Mouse (Mus musculus) hematopoietic stem cell, adult 5-6 weeks (primary cell): ENCODE results near the gene Mgat4b. TPM values are rescaled to one million over a fixed set of nuclear protein-coding genes. Genes with fewer than 3 reads are reported as not detected.

Source experiments
- ATAC-seq, 2 experiments: fragments of 125-278 bp in 1 of 2; replicated peaks in 1 of 2; 2 replicates each; pipeline ENCODE4 v1.8.0; 2016 to 2017; ENCODE audit warnings: inconsistent platforms in 2 of 2, mild to moderate bottlenecking in 2 of 2, moderate number of reproducible peaks in 2 of 2, low read depth in 1 of 2, moderate TSS enrichment in 1 of 2; ENCODE audit not compliant: low FRiP score in 2 of 2, poor library complexity in 2 of 2, severe bottlenecking in 2 of 2, insufficient read depth in 1 of 2, low TSS enrichment in 1 of 2
- total RNA-seq: library from RNA; stranded (forward); fragments of 172-1452, 232-1000 nt; gene quantifications from 2 replicates; pipeline ENCODE4 v1.2.3, GENCODE M21; 2017

Gene Mgat4b
- total RNA-seq, 1 experiment from 2014 or later: 17.0 TPM

DNA sequence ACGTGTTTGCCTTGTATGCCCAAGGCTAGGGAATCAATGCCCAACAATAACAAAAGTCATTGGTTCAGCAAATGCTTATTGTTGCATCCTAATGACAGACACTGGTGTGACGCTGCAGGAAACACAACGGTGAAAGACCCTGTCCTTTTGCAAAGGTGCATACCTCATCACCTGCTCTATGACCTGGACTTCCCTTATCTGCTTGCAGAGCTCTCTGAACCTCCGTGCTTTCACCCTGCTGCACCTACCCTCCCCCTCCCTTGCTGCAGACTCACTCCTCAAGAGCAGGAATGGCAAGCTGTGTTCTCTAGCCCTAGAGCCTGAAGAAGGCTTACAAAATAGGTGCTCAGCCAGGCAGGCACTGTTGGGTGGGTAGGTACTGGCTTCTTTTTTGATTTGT, 15.9 kb upstream of the Mgat4b start:
- ATAC-seq: no peak

DNA sequence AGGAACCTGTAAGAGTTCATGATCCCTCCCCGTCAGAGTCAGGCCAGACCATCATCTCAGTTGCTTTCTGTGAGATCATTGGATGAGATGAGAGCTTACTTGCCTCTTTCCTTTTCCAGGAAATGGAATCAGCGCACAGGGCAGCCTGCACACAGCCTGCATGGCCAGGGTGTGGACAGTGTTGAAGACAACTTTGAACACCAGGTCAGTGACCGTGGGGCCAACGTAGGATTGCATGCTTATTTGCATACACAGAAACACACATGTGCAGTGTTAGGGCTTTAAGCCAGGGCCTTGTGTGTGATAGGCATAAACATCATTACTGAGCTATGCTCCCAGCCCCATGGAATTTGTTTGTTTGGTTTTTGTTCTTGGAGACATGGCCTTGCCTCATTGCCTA, 13.2 kb upstream of the Mgat4b start:
- no peak for ATAC-seq

GRCm38 (mm10) chr11:50198219-50198846, 12.4 kb upstream of the Mgat4b start:
- ATAC-seq: no peak

DNA sequence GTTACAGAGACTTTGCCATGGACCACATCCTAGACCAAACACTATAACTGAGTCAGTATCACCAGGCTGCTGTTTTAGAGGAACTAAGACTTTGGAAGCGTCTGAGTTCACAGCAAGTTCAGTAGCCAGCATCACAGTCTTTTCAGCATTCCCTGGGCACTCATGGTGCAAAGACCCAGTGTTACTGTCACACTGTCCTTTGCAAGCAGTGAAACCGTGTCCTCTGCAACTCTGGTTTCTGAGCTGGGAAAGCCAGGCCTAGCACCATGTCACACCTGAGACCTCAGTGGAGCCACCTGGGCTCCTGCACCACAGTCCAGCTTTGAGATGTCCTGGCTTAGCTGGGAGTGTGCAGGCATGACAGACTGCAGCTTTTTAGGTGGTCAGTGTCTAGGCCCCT, 11.8 kb upstream of the Mgat4b start:
- ATAC-seq: no peak

GRCm38 (mm10) chr11:50200613-50201012, 10.1 kb upstream of the Mgat4b start:
- peak in 1 of 2 experiments; percentile 27; a peak in 1 of 4 replicates for ATAC-seq

DNA sequence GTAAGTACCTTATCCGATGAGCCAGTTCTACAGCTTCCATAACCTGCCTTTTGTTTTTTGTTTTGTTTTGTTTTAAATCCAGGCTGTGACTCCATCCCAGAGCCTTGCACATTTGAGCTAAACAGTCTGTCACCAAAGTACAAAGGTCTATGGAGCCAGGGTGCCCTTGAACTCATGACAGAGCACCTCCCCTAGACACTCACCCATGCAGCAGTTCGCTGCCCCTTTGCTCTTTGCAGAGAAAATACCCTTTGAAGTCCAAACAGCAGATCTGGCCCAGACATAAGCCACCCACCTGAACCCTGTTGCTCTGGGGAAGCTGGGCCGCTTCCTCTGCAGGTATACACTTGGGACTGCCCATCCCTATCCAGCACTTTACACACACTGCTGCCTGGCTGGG, 9.1 kb upstream of the Mgat4b start:
- ATAC-seq: no peak

- no peak for ATAC-seq
Observed at GRCm38 (mm10) chr11:50203302-50203827, 7.3 kb upstream of the Mgat4b start.

DNA sequence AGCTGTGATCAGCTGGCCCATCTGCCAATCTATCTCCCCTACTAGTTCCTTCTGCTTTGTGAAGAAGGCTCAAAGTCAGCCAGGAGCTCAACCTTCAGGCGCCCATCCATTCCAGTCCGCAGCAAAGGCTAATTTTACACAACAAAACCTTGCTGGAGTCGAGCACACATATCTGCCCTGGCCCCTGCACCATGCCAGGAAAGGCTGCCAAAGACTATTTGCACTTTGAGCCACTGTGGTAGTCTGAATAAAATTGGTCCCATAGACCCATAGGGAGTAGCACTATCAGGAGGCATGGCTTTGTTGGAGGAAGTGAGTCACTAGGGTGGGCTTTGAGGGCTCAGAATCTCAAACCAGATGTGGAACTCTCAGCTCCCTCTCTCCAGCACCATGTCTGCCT, 5.3 kb upstream of the Mgat4b start:
- no peak for ATAC-seq

GRCm38 (mm10) chr11:50206037-50206436, 4.7 kb upstream of the Mgat4b start:
- ATAC-seq: no peak

- ATAC-seq: no peak
Observed at GRCm38 (mm10) chr11:50207344-50207743, 3.3 kb upstream of the Mgat4b start.

GRCm38 (mm10) chr11:50208039-50208438, 2.7 kb upstream of the Mgat4b start:
- no peak for ATAC-seq

DNA sequence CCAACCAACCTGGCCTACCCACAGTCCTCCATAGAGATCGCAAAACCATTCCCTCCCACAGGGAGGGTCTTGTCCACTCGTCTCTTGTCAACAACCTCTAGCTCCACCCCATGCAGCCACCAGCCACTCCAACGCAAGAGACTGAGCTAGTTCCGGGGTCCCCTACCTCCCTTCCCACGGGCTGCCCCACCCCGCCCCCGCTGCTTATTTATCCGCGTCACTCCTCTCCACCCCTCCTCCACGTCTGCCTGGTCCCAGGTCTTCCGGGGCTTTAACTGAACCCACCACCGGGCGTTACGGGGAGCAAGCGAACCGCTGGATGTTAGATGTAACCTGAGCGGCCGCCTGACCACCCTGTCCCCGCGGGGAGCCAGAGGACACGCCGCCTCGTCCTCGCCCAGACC, 587 bp upstream of the Mgat4b start:
- peak; percentile 79 to 85 for ATAC-seq

GRCm38 (mm10) chr11:50211322-50212059, 801 bp downstream of the Mgat4b start:
- no peak for ATAC-seq

DNA sequence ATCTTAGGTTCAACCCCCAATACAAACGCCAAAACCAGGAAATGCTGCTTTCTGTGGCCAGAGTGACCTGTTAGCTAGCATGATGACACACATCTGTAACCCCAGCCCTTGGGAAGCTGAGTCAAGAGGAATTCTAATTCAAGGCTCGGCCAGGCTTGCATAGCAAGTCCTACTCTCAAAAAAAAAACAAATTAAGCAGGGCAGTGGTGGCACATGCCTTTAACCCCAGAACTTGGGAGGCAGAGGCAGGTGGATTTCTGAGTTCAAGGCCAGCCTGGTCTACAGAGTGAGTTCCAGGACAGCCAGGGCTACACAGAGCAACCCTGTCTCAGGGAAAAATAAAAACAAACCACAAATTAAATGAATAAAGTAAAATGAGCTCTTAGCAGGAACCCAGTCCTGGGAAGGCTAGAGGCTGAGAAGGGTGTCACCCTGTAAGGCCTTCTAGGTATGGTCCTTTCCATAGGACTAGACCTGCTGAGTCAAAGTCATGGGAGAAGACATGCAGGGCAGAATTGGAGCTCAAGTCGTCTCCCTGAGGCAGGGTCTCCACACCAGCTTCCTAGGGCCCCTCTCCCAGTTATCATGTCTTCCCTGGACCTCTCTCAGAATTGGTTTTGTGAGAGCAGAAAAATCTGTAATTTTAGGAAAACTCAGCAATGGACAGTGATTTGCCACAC, 1.5 kb downstream of the Mgat4b start:
- ATAC-seq: no peak

- peak in 1 of 2 experiments; percentile 49; a peak in 1 of 4 replicates for ATAC-seq
Observed at GRCm38 (mm10) chr11:50212848-50213758, 2.4 kb downstream of the Mgat4b start.

GRCm38 (mm10) chr11:50214631-50215030, 3.9 kb downstream of the Mgat4b start:
- no peak for ATAC-seq

DNA sequence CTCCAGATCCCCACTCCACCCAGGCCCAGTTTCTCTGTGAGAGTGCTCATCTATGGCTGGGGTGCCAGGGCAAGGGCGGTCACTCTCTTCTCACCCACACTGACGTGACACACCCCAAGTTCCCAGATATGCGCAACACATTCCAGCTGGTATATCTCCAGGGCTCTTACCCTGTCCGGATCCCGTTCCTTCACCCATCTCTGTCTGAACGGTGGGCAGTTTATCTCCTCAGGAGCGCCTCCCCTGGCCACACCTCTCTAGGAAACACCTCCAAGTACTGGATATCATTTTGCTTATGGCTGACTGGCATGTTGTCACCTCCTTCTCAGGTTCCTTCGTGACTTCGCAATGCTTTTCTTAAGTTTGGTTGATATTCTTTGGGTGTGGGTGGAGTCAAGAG, 4.9 kb downstream of the Mgat4b start:
- no peak for ATAC-seq
